Mouse (Mus musculus) CH12.LX (cell line): Measurements from ENCODE around the gene Traf4.

ENCODE experiments used
- CHD1 ChIP-seq: IDR thresholded peaks from 2 replicates; pipeline ENCODE4 v1.6.1; 2012; ENCODE audit warnings: low read depth, low read length, improper control_type of control experiment, inconsistent platforms
- CTCF ChIP-seq, 2 experiments: IDR thresholded peaks in 1 of 2; conservative IDR thresholded peaks in 1 of 2; 2 replicates each; pipeline ENCODE4 v1.5.1; 2011 to 2012; ENCODE audit warnings: low read depth in 2 of 2, low read length in 2 of 2, improper control_type of control experiment in 1 of 2, inconsistent platforms in 1 of 2, mild to moderate bottlenecking in 1 of 2, moderate library complexity in 1 of 2
- EP300 ChIP-seq: IDR thresholded peaks from 2 replicates; pipeline ENCODE4 v1.6.1; 2011; ENCODE audit warnings: low read length, improper control_type of control experiment
- MAFK ChIP-seq: IDR thresholded peaks from 2 replicates; pipeline ENCODE4 v1.6.1; 2011; ENCODE audit warnings: low read length, improper control_type of control experiment; ENCODE audit not compliant: insufficient replicate concordance
- MAZ ChIP-seq: IDR thresholded peaks from 2 replicates; pipeline ENCODE4 v1.6.1; 2012; ENCODE audit warnings: low read depth, mild to moderate bottlenecking, inconsistent platforms, low read length, improper control_type of control experiment, moderate library complexity
- MXI1 ChIP-seq: IDR thresholded peaks from 2 replicates; pipeline ENCODE4 v1.6.1; 2011; ENCODE audit warnings: mild to moderate bottlenecking, low read depth, low read length, improper control_type of control experiment
- POLR2A ChIP-seq: IDR thresholded peaks from 2 replicates; pipeline ENCODE4 v1.6.1; 2011; ENCODE audit warnings: low read depth, mild to moderate bottlenecking, improper control_type of control experiment, low read length
- SIN3A ChIP-seq: IDR thresholded peaks from 2 replicates; pipeline ENCODE4 v1.6.1; 2012; ENCODE audit warnings: low read length, improper control_type of control experiment, inconsistent platforms

GRCm38 (mm10) chr11:78176402-78176862 is 11.0 kb upstream of the Traf4 start, which contains the start of the genes Nek8 and Tlcd1:
- no peak for TF ChIP-seq EP300
- TF ChIP-seq CTCF (conservative IDR thresholded peaks at IDR 0.05 in 1 of 2, IDR thresholded peaks at IDR 0.05 in 1 of 2; ENCODE audit: low read depth in 2 of 2, low read length in 2 of 2) = no peak
- no peak for TF ChIP-seq CHD1
- peak; percentile 34; the same call in 1 of the 2 replicates for TF ChIP-seq MAZ
- TF ChIP-seq MXI1 = no peak
- peak; percentile 81 for TF ChIP-seq POLR2A
- no peak for TF ChIP-seq SIN3A
- no peak for TF ChIP-seq MAFK
